Mouse (Mus musculus): ENCODE measurements around the gene Duoxa1. TPM values are rescaled to one million over a fixed set of nuclear protein-coding genes. Genes with fewer than 3 reads are reported as not detected.
A peak's percentile ranks its signal among the peaks of the same experiment; 100 is the strongest.
"Not testable (repeated sequence)": the region's sequence is repeated elsewhere in the genome, so short reads cannot be mapped to it uniquely, and the experiment has no call there.

Gene Duoxa1
- polyA plus RNA-seq, 1 experiment from 2014 or later: not detected

GRCm38 (mm10) chr2:122353765-122354164, 40.2 kb upstream of the Duoxa1 start:
- Histone ChIP-seq H3K9ac (replicated peaks; ENCODE audit: low read depth, low read length) (0 out of 2 replicates have a peak overlapping the region, but pooled peaks have one; percentile 3), H3K9me3 (ENCODE audit: control insufficient read depth, low read length) (no peaks in the 10 kb centered on the region), H3K4me2 (ENCODE audit: low read depth, low read length) (no peak overlapping the region), H3K27ac (ENCODE audit: low read depth, low read length) (peak overlapping the region; percentile 57), H3K36me3 (ENCODE audit: control insufficient read depth, insufficient read depth, low read length) (peaks cover 19% of the 10 kb centered on the region; the same call in 1 of the 2 replicates), H3K4me3 (ENCODE audit: low read depth, low read length) (no peak overlapping the region), H3K4me1 (ENCODE audit: control insufficient read depth, insufficient read depth, low read length) (peaks cover 43% of the 10 kb centered on the region), H3K27me3 (ENCODE audit: control insufficient read depth, insufficient read depth, low read length) (no peaks in the 10 kb centered on the region)
- ATAC-seq (ENCODE audit: low read depth): no peak
- 72% methylated on average over 8 of the region's 8 CpGs for WGBS

GRCm38 (mm10) chr2:122352992-122353391, 39.5 kb upstream of the Duoxa1 start:
- ATAC-seq (ENCODE audit: low read depth): no peak
- H3K27ac ChIP-seq (ENCODE audit: low read depth, low read length): peak overlapping the region; percentile 57; the same call in 1 of the 2 replicates
- 78% methylated on average over 6 of the region's 6 CpGs for WGBS
- H3K4me1 ChIP-seq (ENCODE audit: control insufficient read depth, insufficient read depth, low read length): peaks cover 44% of the 10 kb centered on the region
- no peak overlapping the region for H3K4me3 ChIP-seq (ENCODE audit: low read depth, low read length)
- no peaks in the 10 kb centered on the region for H3K27me3 ChIP-seq (ENCODE audit: control insufficient read depth, insufficient read depth, low read length)
- H3K36me3 ChIP-seq (ENCODE audit: control insufficient read depth, insufficient read depth, low read length): peaks cover 19% of the 10 kb centered on the region; the same call in 1 of the 2 replicates
- no peaks in the 10 kb centered on the region for H3K9me3 ChIP-seq (ENCODE audit: control insufficient read depth, low read length)
- no peak overlapping the region for H3K9ac ChIP-seq (replicated peaks; ENCODE audit: low read depth, low read length)
- H3K4me2 ChIP-seq (ENCODE audit: low read depth, low read length): no peak overlapping the region

GRCm38 (mm10) chr2:122351931-122352329, 38.4 kb upstream of the Duoxa1 start:
- Histone ChIP-seq H3K36me3 (ENCODE audit: control insufficient read depth, insufficient read depth, low read length) (peaks cover 19% of the 10 kb centered on the region; the same call in 1 of the 2 replicates), H3K9me3 (ENCODE audit: control insufficient read depth, low read length) (no peaks in the 10 kb centered on the region), H3K27ac (ENCODE audit: low read depth, low read length) (peak overlapping the region; percentile 85), H3K4me1 (ENCODE audit: control insufficient read depth, insufficient read depth, low read length) (peaks cover 47% of the 10 kb centered on the region), H3K4me3 (ENCODE audit: low read depth, low read length) (no peak overlapping the region), H3K4me2 (ENCODE audit: low read depth, low read length) (no peak overlapping the region), H3K27me3 (ENCODE audit: control insufficient read depth, insufficient read depth, low read length) (no peaks in the 10 kb centered on the region), H3K9ac (replicated peaks; ENCODE audit: low read depth, low read length) (no peak overlapping the region)
- ATAC-seq (ENCODE audit: low read depth): peak; percentile 38
- 7% methylated on average over 4 of the region's 4 CpGs for WGBS

- ATAC-seq (ENCODE audit: low read depth): no peak
- no peak overlapping the region for H3K9ac ChIP-seq (replicated peaks; ENCODE audit: low read depth, low read length)
- no peak overlapping the region for H3K4me2 ChIP-seq (ENCODE audit: low read depth, low read length)
- no peaks in the 10 kb centered on the region for H3K27me3 ChIP-seq (ENCODE audit: control insufficient read depth, insufficient read depth, low read length)
- peak overlapping the region; percentile 85 for H3K27ac ChIP-seq (ENCODE audit: low read depth, low read length)
- peaks cover 16% of the 10 kb centered on the region; the same call in 1 of the 2 replicates for H3K36me3 ChIP-seq (ENCODE audit: control insufficient read depth, insufficient read depth, low read length)
- no peaks in the 10 kb centered on the region for H3K9me3 ChIP-seq (ENCODE audit: control insufficient read depth, low read length)
- 54% methylated on average over 5 of the region's 5 CpGs for WGBS
- no peak overlapping the region for H3K4me3 ChIP-seq (ENCODE audit: low read depth, low read length)
- H3K4me1 ChIP-seq (ENCODE audit: control insufficient read depth, insufficient read depth, low read length): peaks cover 47% of the 10 kb centered on the region
Measured at GRCm38 (mm10) chr2:122351156-122351930, 37.8 kb upstream of the Duoxa1 start.

- H3K4me1 ChIP-seq (ENCODE audit: control insufficient read depth, insufficient read depth, low read length): peaks cover 41% of the 10 kb centered on the region
- peak overlapping the region; percentile 63 for H3K9ac ChIP-seq (replicated peaks; ENCODE audit: low read depth, low read length)
- H3K4me2 ChIP-seq (ENCODE audit: low read depth, low read length): peak overlapping the region; percentile 54
- H3K27ac ChIP-seq (ENCODE audit: low read depth, low read length): peak overlapping the region; percentile 96
- peak; percentile 28 for ATAC-seq (ENCODE audit: low read depth)
- no peaks in the 10 kb centered on the region for H3K9me3 ChIP-seq (ENCODE audit: control insufficient read depth, low read length)
- 10% methylated on average over 14 of the region's 14 CpGs for WGBS
- peaks cover 7% of the 10 kb centered on the region; the same call in 1 of the 2 replicates for H3K36me3 ChIP-seq (ENCODE audit: control insufficient read depth, insufficient read depth, low read length)
- peak overlapping the region; percentile 44 for H3K4me3 ChIP-seq (ENCODE audit: low read depth, low read length)
- no peaks in the 10 kb centered on the region for H3K27me3 ChIP-seq (ENCODE audit: control insufficient read depth, insufficient read depth, low read length)
Measured at GRCm38 (mm10) chr2:122349136-122349785, 35.7 kb upstream of the Duoxa1 start.

GRCm38 (mm10) chr2:122348531-122349131, 35.1 kb upstream of the Duoxa1 start:
- under 1% methylated on average over 54 of the region's 63 CpGs for whole genome bisulfite sequencing
- H3K4me1 ChIP-seq (ENCODE audit: control insufficient read depth, insufficient read depth, low read length): peaks cover 36% of the 10 kb centered on the region
- peak overlapping the region; percentile 54 for H3K4me2 ChIP-seq (ENCODE audit: low read depth, low read length)
- ATAC-seq (ENCODE audit: low read depth): peak; percentile 83
- H3K27me3 ChIP-seq (ENCODE audit: control insufficient read depth, insufficient read depth, low read length): no peaks in the 10 kb centered on the region
- H3K36me3 ChIP-seq (ENCODE audit: control insufficient read depth, insufficient read depth, low read length): peaks cover 3% of the 10 kb centered on the region; the same call in 1 of the 2 replicates
- no peaks in the 10 kb centered on the region for H3K9me3 ChIP-seq (ENCODE audit: control insufficient read depth, low read length)
- peak overlapping the region; percentile 44 for H3K4me3 ChIP-seq (ENCODE audit: low read depth, low read length)
- peak overlapping the region; percentile 96 for H3K27ac ChIP-seq (ENCODE audit: low read depth, low read length)
- H3K9ac ChIP-seq (replicated peaks; ENCODE audit: low read depth, low read length): peak overlapping the region; percentile 63

- Histone ChIP-seq H3K27me3 (ENCODE audit: control insufficient read depth, insufficient read depth, low read length) (no peaks in the 10 kb centered on the region), H3K4me3 (ENCODE audit: low read depth, low read length) (no peak overlapping the region), H3K4me1 (ENCODE audit: control insufficient read depth, insufficient read depth, low read length) (peaks cover 25% of the 10 kb centered on the region), H3K27ac (ENCODE audit: low read depth, low read length) (no peak overlapping the region), H3K9me3 (ENCODE audit: control insufficient read depth, low read length) (no peaks in the 10 kb centered on the region), H3K4me2 (ENCODE audit: low read depth, low read length) (no peak overlapping the region), H3K36me3 (ENCODE audit: control insufficient read depth, insufficient read depth, low read length) (no peaks in the 10 kb centered on the region), H3K9ac (replicated peaks; ENCODE audit: low read depth, low read length) (no peak overlapping the region)
- ATAC-seq (ENCODE audit: low read depth): no peak
- WGBS: 96% methylated on average over 3 of the region's 3 CpGs
Measured at GRCm38 (mm10) chr2:122347257-122347656, 33.7 kb upstream of the Duoxa1 start.

- not testable (repeated sequence) for H3K27ac ChIP-seq (ENCODE audit: low read depth, low read length)
Measured at GRCm38 (mm10) chr2:122346164-122346563, 32.6 kb upstream of the Duoxa1 start.

More at GRCm38 (mm10) chr2:122346164-122346563, 32.6 kb upstream of the Duoxa1 start:
- not testable (repeated sequence) for H3K27me3 ChIP-seq (ENCODE audit: control insufficient read depth, insufficient read depth, low read length); H3K4me3 ChIP-seq (ENCODE audit: low read depth, low read length); H3K9ac ChIP-seq (replicated peaks; ENCODE audit: low read depth, low read length); H3K9me3 ChIP-seq (ENCODE audit: control insufficient read depth, low read length); H3K36me3 ChIP-seq (ENCODE audit: control insufficient read depth, insufficient read depth, low read length); H3K4me2 ChIP-seq (ENCODE audit: low read depth, low read length); ATAC-seq (ENCODE audit: low read depth)
- peaks cover 16% of the 10 kb centered on the region for H3K4me1 ChIP-seq (ENCODE audit: control insufficient read depth, insufficient read depth, low read length)
- WGBS: 87% methylated on average over 6 of the region's 6 CpGs

Data from neural tube, embryonic 14.5 days (tissue).